Mouse (Mus musculus): ENCODE results near the gene Aox1. TPM values are rescaled to one million over a fixed set of nuclear protein-coding genes. Genes with fewer than 3 reads are reported as not detected.
A peak's percentile ranks its signal among the peaks of the same experiment; 100 is the strongest.

The Aox1 gene
- total RNA-seq, 2 experiments from 2014 or later: 4.2 to 4.3 TPM

DNA sequence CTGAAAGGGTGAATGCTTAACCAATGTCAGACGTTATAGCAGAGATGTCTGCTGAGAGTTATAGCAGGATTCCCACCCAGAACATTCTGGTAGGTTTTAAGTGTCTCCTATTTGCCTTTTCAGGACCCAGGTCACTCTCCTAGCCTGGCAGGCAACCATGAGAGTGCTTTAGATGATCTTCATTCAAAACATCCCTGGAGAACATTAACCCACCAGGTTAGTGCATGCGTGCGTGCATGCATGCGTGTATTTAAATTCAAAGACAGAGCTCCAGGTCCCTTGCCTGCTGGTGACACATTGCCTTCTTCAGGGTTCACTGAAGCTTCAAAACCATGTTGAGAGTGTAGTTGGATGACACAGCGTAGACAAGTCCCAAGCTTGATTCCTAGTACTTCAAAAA is 35.4 kb downstream of the Aox1 start:
- DNase-seq: no peak

DNA sequence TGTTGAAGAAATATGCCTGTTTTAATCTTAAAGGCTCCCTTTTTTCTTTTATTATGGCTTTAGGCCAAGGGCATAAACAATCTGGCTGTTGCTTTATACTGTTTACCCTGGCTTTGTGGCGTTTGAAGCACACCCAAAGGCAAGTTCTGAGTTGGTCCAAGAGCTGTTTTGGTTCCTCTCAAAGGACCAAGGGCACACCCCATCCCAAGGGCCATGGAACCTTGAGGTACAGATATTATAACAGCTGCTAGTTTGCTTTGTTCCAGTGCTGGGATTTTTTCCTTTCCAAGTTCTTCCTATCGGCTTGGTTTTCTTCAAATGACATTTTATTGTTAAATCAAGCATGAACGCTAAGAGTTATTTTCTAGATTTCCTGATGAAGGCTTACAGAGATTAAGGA is 35.9 kb downstream of the Aox1 start:
- DNase-seq: no peak

DNA sequence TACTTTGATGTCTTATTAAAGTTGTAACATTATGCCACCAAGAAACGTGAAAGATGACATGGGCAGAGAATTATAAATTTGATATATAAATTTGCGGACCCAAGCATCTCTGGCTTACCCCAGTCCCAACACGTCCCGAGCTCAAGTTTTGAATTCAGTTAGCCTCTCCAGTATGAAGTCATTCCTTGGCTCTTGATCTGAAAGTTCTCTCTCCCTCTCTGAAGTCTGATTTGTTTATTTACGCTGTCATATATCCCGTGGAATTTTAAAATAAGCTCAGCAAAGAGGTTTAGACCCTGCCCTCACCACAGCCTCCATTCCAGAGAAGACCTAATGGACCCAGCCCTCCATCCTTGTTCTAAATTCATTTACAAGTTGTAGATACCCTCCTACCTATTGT is 39.5 kb downstream of the Aox1 start:
- DNase-seq: no peak

DNA sequence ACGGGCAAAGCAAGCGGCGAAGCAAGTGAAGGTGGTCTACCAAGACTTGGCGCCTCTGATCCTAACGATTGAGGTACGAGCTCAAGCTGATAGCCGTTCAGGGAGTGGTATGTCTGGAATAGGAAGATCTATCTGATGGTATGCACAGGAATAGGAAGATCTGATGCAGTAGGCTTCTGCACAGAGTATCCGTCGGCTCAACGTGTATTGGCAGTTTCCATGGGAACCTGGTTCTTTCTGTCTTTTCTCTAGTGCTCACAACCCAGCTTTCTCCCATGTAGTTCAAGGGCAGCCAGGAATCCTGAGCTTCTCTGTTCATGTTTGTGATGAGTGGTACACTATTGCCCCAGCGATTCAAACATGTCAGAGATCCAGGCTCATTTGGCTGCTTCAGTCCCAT is 40.4 kb downstream of the Aox1 start:
- DNase-seq: no peak

DNA sequence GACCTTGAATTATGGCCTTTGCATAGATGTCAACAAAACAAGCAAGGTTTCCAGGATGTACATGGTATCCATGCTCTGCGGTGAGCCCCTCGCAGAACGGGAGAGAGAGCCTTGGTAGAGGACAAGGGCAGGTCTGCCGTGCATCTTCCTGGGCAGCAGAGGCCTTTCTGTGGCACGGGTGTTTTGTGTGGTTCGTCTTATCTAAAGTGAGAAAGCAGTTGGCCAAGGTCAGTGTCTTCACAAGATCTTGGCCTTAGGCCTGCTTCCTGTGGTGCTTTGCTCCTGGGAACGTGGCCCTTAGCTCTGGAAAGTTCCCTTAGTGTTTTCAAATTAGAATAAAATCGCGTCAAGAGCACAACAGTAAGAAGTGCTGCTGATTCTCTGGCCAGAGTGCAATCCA is 41.3 kb downstream of the Aox1 start:
- DNase-seq: no peak

DNA sequence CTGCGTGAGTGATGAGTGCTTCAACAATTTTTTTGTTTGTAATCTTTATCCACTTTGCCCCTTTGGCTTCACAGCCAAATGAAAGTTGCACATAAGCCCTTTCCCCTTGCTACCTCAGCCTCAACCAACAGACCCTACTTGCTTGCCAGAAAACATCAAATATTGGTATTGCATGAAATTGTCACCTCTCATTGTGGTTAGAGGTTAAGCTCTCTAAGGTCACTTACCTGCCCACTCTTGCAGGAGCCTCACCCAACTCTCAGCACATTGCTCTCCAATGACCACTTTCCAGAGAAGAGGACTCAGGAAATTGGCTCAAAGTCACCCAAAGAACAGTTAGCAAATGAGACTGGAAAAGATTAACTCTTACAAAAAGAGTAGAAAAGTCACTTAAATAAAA is 41.8 kb downstream of the Aox1 start:
- DNase-seq: no peak

DNA sequence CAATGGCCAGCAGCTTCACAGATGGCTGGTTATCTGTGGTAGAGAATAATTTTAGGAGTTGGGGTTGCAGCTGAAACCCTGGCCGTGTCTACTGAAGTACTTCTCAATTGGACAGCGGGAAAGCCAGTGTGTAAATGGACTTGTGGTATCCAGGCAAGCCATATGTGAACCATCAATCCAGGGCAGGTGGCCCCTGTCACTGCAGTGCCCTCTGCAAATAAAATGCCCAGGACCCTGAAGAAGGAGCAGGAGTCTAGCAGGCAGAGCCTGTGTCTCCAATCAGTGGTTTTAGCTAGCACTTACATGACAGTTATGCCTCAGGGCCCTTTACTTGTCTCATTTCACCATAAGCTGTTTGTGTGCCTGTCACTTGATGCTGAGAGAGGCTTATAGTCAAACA is 42.7 kb downstream of the Aox1 start:
- DNase-seq: no peak

DNA sequence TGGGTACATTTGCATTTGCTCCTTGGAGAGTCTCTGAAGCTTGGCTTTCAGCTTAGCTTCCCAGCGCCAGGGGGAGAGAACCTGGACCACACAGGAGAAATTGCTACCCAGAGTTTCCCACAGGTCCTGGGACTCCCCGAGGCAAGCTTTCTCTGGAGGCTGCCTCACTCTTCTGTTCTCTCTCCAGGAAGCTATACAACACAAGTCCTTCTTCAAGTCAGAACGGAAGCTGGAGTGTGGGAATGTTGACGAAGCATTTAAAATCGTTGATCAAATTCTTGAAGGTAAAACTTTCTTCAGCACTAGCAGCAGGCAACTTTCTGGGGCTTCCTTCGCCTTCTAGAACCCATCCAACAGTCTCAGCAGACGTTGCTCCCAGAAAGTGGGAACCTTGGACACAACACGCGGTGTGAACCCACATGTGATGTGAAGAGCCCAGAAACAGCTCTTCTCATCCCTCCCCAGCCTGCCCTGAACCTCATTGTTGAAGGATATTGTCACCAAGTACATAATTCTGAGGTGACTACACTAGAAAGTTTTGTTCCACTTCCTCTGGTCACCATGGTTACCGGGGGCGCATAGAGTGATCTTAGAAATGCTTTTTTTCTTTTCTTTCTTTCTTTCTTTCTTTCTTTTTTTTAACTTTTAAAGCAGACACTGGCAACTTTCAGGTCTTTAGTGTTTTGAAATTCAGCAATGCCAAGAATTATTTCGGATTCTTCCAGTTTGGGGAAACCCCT is 43.4 kb downstream of the Aox1 start:
- no peak for DNase-seq

DNA sequence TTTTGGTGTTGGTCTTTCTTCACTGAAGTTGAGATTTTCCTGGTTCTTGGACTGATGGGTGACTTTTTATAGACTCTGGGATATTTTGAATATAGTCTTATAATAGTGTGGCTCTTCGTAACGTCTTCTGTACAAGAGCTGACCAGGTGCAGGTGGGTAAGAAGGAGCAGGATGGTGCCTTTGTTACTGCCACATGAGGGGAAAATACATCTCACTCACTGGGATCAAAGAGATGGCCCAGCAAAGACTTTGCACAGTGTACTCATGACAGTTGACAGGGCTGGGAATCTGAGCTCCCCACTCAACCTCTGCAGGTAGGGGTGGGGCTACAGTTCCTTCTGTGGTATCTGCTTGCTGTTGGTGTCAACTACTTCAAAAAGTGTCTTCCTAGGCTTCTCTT is 44.5 kb downstream of the Aox1 start:
- no peak for DNase-seq

DNA sequence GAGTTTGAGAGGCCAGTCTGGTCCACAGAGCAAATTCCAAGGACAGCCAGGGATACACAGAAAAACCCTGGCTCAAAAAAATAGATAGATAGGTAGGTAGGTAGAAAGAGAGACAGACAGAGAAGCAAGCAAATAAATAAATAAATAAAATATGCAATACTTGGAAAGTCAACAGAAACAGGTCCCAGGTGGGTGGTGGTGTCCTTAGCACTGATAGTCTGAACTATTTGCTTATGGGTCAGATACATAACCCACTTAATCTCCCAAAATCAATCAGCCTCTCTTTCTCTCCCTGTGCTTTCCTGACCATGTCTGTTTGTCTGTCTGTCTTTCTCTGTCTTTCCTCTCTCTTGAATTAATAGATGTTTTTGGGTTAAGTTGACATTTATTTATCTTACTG is 48.2 kb downstream of the Aox1 start:
- no peak for DNase-seq

DNA sequence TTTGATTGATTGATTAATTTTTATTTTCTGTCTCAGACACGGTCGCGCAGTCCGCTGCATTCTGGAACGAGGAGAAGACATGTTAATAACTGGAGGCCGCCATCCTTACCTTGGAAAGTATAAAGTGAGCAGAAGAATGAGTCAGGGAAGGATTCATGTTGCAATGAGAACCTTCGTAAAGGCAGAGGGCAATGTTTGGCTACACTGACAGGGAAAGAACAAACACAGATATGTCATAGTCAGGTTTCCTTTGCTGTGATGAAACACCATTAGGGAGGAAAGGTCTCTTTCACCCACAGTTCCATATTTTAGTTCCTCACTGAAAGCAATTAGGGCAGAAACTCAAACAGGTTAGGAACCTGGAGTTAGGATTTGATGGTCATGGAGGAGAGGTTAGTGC is 48.7 kb downstream of the Aox1 start:
- no peak for DNase-seq

DNA sequence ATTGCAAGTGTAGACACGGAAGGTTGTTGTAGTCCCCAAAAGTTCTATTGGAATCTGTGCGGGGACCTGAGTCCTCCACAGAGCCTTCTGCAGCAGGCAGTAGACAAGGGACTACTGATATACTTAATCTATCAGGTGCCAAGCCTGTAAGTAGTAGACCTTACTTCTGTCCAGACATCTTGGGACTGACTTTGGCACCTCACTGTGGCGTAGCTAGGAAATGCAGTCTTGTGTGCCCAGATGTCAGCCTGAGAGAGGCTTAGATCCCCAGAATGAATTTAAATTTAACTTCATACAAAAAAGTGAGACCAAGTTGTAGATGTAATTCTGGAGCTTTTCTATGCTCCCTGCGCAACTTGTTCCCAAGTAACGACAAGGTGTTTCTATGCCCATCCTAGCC is 50.0 kb downstream of the Aox1 start:
- DNase-seq: no peak

DNA sequence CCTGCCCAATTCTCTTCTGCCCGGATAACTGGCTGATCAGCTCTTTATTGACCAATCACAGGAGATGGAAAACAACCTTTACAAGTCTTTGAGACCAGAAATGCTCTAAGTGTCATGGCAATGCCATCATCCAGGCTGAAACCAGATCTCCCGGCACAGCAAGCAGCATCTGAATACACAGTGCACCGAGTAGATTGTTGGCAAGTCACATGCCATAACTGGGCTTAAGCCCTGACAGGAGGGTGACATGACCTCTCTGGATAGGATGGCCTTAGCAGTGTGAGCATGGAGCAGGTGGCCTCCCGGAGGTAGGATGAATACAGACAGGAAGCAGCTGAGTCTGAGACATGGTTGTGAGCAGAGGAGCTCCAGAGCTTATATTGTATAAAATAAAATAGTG is 50.7 kb downstream of the Aox1 start:
- no peak for DNase-seq

DNA sequence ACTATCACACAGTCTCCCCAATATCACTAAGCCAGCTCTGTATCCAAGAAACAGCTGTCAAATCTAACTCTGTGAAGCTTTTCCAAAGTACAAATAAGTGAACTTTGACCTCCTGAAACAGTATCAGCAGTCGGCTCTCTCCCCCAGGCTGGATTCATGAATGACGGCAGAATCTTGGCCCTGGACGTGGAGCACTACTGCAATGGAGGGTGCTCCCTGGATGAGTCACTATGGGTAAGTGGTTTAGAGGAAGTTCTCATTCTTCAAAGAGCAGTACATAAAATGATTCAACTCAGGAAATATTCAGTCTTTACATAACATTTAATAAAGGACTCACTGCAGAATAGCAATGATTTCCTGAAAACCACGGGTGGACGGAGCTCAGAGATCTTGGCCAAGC is 51.6 kb downstream of the Aox1 start:
- no peak for DNase-seq

DNA sequence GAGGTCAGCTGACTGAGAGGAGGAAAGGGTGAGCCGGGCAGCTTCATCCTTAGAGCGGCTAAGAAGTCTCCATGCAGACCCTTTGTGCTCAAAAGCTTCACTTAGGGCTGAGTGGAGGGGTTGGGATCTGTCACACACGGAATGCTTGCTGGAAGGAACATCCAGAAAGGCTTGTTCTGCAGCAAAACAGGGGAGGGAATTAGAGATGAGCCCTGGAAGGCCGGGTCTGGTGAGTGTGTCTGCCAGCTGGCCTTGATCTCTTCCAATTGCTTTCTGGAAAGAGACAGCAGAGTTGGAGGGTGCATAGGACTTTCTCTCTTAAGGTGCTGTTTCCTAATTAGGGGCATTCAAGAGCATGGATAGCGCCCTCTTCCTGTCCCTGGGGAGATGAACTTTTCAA is 59.6 kb downstream of the Aox1 start:
- peak; percentile 29 for DNase-seq

DNA sequence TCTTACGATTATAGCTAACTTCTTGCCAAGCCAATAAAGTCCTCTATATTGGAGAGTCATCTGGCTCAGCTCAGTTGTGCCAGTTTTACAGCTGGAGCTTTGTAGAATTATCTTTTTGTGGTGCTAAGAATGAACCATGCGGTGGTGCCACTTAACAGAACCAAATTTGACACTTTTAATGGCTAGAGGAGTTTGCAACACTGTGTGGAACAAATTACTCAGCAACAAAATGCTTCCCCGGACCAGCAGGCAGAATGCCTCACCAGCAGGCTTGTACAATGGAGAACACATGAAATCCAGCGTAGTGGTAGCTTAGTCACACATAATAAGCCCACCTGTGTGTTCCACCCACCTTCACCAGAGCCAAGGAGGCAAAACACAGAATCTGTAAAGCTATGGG is 60.5 kb downstream of the Aox1 start:
- DNase-seq: no peak

DNA sequence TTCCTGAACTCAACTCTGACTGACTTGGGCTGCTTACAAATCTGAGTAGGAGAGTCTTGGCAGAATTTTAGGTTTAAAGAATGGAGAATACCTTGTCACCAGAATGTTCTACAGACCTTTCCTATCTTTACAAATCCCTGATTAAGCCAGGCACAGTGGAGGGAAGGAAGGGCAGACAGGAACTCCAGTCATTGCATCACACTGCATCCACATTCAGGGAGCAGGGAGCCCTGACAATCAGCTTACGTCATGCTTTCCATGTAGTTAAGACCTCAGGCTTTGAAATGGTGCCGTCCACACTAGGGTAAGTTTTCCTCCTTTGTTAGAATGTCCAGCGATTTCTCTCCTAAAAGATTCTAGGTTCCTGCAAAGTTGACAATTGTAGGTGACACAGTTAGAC is 61.5 kb downstream of the Aox1 start:
- no peak for DNase-seq

DNA sequence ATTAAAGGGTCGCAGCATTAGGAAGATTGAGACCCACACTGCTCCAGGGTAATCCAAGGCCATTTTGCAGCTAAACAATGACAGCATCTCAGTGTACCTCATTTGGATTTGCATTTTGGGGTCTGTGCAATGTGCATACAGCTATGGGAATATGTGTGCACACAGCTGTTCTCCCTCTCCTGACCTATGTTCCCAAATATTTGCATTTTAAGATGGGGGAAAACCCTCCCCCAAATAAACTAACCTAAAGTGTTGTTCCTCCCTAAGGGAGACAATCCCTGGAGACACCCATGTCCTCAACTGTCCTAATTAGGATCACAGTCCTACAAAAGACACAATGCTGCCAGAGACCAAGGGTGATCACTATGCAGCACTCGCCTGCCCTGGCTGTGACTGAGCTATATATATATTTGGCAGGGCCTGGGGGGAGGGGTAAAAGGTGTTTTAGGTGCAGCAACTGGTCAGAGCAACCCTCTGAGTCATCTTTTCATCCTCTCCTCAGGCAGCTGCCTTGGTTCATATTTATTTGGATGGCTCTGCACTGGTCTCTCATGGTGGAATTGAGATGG is 62.3 kb downstream of the Aox1 start:
- DNase-seq: no peak

DNA sequence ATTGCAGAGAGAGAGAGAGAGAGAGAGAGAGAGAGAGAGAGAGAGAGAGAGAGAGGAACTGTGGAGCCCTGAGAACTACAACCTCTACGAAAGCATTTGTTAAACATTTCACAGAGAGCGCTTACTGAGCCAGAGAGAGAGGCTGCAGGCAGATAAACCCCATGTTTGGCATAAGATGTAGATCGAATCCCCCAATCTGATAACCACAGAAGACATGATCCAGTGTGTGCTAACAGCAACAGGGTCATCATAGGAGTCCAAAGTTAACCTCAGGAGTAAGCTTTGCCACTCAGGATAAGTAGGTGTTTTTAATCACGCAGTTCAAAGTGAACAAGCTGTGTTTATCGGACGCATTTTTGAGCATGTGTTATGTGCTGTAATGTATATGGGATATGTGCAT is 67.6 kb downstream of the Aox1 start:
- DNase-seq: no peak

DNA sequence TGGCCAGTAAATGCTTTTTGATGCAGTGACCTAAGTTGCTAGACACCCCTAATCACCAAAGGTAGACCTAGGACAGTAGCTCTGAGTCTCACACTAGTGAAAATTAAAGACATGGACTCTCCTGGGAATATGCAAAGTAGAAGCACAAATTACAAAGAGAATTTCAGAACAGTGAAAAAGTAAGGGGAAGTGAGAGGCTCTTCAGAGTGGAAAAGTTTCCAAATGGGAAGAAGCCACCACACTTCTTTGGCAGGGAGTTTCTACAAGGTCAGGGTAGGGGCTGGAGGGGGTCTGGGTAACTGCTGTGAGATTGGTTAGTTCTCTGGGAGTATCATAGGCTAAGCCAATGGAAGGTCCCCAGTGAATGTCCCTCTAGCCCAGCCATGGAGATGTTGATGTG is 69.4 kb downstream of the Aox1 start:
- DNase-seq: no peak

DNA sequence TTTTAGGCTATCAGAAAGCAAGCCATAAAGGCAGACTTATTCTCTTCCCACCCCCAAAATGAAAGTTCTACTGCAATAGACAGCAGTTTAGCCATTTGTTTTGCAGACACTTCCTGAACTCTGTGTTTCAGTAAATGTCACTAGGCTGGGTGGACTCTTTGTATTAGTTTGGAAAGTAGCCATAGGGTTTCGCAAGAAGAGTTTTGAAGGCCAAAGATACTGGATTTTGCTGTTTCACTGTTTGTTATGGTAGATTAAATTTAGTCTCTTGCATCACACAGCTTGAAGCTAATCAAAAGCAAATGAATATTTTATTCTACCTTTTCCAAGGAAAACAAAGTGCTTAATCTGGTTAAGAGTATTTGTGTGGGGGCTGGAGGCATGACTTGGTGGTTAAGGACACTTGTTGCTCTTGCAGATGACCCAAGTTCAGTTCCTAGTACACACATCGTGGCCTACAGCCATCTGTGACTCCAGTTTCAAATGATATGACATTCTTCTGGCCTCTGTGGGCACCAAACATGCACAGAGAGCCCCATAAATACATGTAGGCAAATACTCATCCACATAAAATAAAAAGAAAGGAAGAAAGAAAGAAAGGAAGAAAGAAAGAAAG is 71.9 kb downstream of the Aox1 start:
- DNase-seq: no peak

DNA sequence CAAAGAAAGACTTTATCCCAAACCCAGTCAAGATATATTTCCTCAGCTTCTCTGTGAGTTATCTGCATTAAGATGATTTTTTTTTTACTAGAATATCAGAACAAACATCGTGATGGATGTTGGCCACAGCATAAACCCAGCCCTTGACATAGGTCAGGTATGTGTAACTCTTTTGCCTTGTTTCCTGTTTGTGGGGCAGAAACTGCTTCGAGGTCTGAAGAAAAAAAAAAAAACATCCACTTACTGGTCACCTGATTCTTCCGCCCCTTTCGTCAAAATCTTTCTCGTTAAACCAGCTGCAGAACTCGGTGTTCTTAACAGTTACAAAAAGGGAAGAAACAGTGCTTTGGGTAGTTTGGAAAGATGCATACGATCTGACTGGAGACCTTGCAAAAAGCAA is 72.8 kb downstream of the Aox1 start:
- no peak for DNase-seq

DNA sequence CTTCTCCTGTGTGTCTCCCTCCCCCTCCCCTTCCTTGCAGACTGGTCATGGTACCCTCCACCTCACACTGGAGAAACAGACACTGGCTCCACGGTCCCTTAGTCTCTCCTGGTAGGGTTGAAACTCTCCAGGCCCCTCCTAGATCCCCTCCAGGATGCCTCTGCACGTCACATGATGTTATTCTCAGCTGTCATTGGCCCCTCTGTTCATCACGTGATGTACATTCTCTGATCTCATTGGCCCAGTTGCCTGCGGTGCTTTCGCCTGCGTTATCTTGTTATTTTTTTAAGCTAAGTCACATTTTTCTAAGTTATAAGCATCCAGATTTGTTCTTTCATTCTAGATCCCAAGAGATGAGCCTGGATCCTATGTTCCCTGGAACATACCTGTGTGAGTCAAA is 76.0 kb downstream of the Aox1 start:
- no peak for DNase-seq

DNA sequence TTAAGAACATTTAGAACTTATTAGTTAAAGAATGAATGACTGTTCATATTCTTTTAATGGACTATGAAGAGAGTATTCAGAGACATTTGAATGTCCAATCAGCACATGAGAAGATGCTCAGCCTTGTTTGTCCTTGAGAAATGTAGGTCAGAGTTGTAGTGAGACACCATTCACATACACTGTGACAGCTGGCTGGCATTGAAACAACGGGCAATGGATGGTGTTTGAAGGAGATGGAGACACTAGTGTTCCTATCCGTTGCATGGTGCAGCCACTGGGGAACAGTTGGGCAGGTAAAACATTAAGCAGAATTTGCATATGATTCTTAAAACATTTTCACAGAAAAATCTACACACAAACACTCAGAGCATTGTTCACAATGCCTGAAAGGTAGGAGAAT is 77.3 kb downstream of the Aox1 start:
- DNase-seq: no peak

Measured in gastrocnemius, postnatal 10 days (tissue).